Comparison of ENCODE assay signal across 8 mouse cellular contexts in genomic region chr1:75344291-75345035, GRCm38 (mm10). TPM values are rescaled to one million over a fixed set of nuclear protein-coding genes. Genes with fewer than 3 reads are reported as not detected.
DNase-seq lines count a peak whose midpoint lies in the region; ATAC-seq and TF ChIP-seq lines count a peak whose summit lies in the region.

No protein-coding gene starts in this region.

- ATAC-seq in lung, embryonic 15.5 days (ENCODE audit: borderline replicate concordance, extremely low read depth, low FRiP score, low TSS enrichment), result peak; percentile 68
- ATAC-seq in kidney, postnatal 0 days (replicated peaks; ENCODE audit: low FRiP score, low read depth), result peak; percentile 72
- ATAC-seq in midbrain, embryonic 14.5 days (ENCODE audit: low FRiP score, low TSS enrichment), result peak; percentile 26; the same call in 1 of the 2 replicates
- ATAC-seq in granulocyte monocyte progenitor cell, adult 5-6 weeks (replicated peaks; ENCODE audit: poor library complexity, severe bottlenecking), result no peak

- no peak for DNase-seq in lung, adult 18-20 months
- peak; percentile 76 for DNase-seq in gastrocnemius, postnatal 14 days
- peak; percentile 87 for DNase-seq in kidney, postnatal 0 days (ENCODE audit: low spot score)
- DNase-seq in midbrain, embryonic 14.5 days, result peak; percentile 49
- DNase-seq in adrenal gland, postnatal 36 days, result no peak
- DNase-seq in right cerebral cortex, postnatal 4 days, result no peak

- peaks cover 35% of the 10 kb centered on the region for H3K4me1 ChIP-seq in lung, embryonic 15.5 days
- peaks cover 23% of the 10 kb centered on the region for H3K4me1 ChIP-seq in kidney, postnatal 0 days (replicated peaks; ENCODE audit: insufficient read depth, low read length)
- H3K4me1 ChIP-seq in midbrain, embryonic 14.5 days (ENCODE audit: control insufficient read depth, insufficient read depth, low read length), result peaks cover 19% of the 10 kb centered on the region

- H3K9me3 ChIP-seq in lung, embryonic 15.5 days, result no peaks in the 10 kb centered on the region
- H3K9me3 ChIP-seq in kidney, postnatal 0 days (replicated peaks; ENCODE audit: low read length), result no peaks in the 10 kb centered on the region
- H3K9me3 ChIP-seq in midbrain, embryonic 14.5 days (ENCODE audit: control insufficient read depth, low read length), result no peaks in the 10 kb centered on the region

- H3K4me3 ChIP-seq in lung, embryonic 15.5 days, result no peak overlapping the region
- no peak overlapping the region for H3K4me3 ChIP-seq in kidney, postnatal 0 days (replicated peaks; ENCODE audit: low read depth, low read length)
- H3K4me3 ChIP-seq in midbrain, embryonic 14.5 days (replicated peaks; ENCODE audit: low read depth, low read length), result no peak overlapping the region

- peak overlapping the region; percentile 78 for H3K27ac ChIP-seq in lung, embryonic 15.5 days
- H3K27ac ChIP-seq in kidney, postnatal 0 days, result peak overlapping the region; percentile 82
- 0 out of 2 replicates have a peak overlapping the region, but pooled peaks have one; percentile 8 for H3K27ac ChIP-seq in midbrain, embryonic 14.5 days (replicated peaks; ENCODE audit: low read depth, low read length)

- no peak overlapping the region for H3K9ac ChIP-seq in lung, embryonic 15.5 days
- H3K9ac ChIP-seq in kidney, postnatal 0 days (ENCODE audit: low read depth, low read length), result 0 out of 2 replicates have a peak overlapping the region, but pooled peaks have one; percentile 23
- no peak overlapping the region for H3K9ac ChIP-seq in midbrain, embryonic 14.5 days (replicated peaks; ENCODE audit: low read length)

- H3K27me3 ChIP-seq in lung, embryonic 15.5 days, result 0 out of 2 replicates have a peak, but pooled peaks cover 4% of the 10 kb centered on the region
- H3K27me3 ChIP-seq in kidney, postnatal 0 days (ENCODE audit: insufficient read depth, low read length), result no peaks in the 10 kb centered on the region
- no peaks in the 10 kb centered on the region for H3K27me3 ChIP-seq in midbrain, embryonic 14.5 days (ENCODE audit: control insufficient read depth, insufficient read depth, low read length)

- no peaks in the 10 kb centered on the region for H3K36me3 ChIP-seq in lung, embryonic 15.5 days
- H3K36me3 ChIP-seq in kidney, postnatal 0 days (ENCODE audit: insufficient read depth, low read length), result no peaks in the 10 kb centered on the region
- H3K36me3 ChIP-seq in midbrain, embryonic 14.5 days (ENCODE audit: control insufficient read depth, insufficient read depth, low read length), result no peaks in the 10 kb centered on the region

- 5% methylated on average over 15 of the region's 15 CpGs for whole genome bisulfite sequencing in lung, embryonic 15.5 days
- WGBS in kidney, postnatal 0 days, result 4% methylated on average over 15 of the region's 15 CpGs
- WGBS in midbrain, embryonic 14.5 days, result 3% methylated on average over 15 of the region's 15 CpGs

- intact Hi-C loops in gastrocnemius, postnatal 14 days (cut with DNase I; ENCODE audit: low total_unique reads), result loop anchor here (5.0 kb wide), 1 partner anchor 123 kb away; no protein-coding TSS in a partner anchor

- TF ChIP-seq CTCF in kidney, postnatal 0 days (IDR thresholded peaks at IDR 0.05; ENCODE audit: low read depth), result no peak

- peak overlapping the region; percentile 16; the same call in 1 of the 2 replicates for H3K4me2 ChIP-seq in lung, embryonic 15.5 days
- H3K4me2 ChIP-seq in kidney, postnatal 0 days (ENCODE audit: low read length), result peak overlapping the region; percentile 27; the same call in 1 of the 2 replicates
- H3K4me2 ChIP-seq in midbrain, embryonic 14.5 days (ENCODE audit: low read length), result peak overlapping the region; percentile 6; the same call in 1 of the 2 replicates

RNA-seq across cellular contexts. Expression of gene Des, which starts 15.7 kb away (rescaled TPM):
- polyA plus RNA-seq in lung, embryonic 15.5 days (2015; fragmentation: Nextera tagmentation; extraction: Ambion mirVana), result 57.1 and 59.5 TPM in 2 replicates
- total RNA-seq in gastrocnemius, postnatal 14 days (2021), result 1,000 to 10,000 TPM; 1,553 to 1,562 TPM
- 18.6 and 19.1 TPM in 2 replicates for polyA plus RNA-seq in kidney, postnatal 0 days (2015; fragmentation: Nextera tagmentation; extraction: Ambion mirVana)
- polyA plus RNA-seq in midbrain, embryonic 14.5 days (2014; fragmentation: Nextera tagmentation; extraction: Ambion mirVana), result 0.32 and 1.4 TPM in 2 replicates
- not detected in 2 replicates for total RNA-seq in granulocyte monocyte progenitor cell, adult 5-6 weeks (2014; fragmentation: Nextera tagmentation)
- not detected in 2 replicates for total RNA-seq in granulocyte monocyte progenitor cell, adult 5-6 weeks (2017)
- total RNA-seq in adrenal gland, postnatal 36 days (2021), result 10 to 100 TPM; 18.6 to 19.5 TPM

RNA-seq across cellular contexts. Expression of gene Dnpep, which starts 26.7 kb away (rescaled TPM):
- 121 and 124 TPM in 2 replicates for polyA plus RNA-seq in lung, embryonic 15.5 days (2015; fragmentation: Nextera tagmentation; extraction: Ambion mirVana)
- 10 to 100 TPM; 52.7 to 54.6 TPM for total RNA-seq in gastrocnemius, postnatal 14 days (2021)
- polyA plus RNA-seq in kidney, postnatal 0 days (2015; fragmentation: Nextera tagmentation; extraction: Ambion mirVana), result 128 and 137 TPM in 2 replicates
- 146 and 152 TPM in 2 replicates for polyA plus RNA-seq in midbrain, embryonic 14.5 days (2014; fragmentation: Nextera tagmentation; extraction: Ambion mirVana)
- 35.6 and 44.7 TPM in 2 replicates for total RNA-seq in granulocyte monocyte progenitor cell, adult 5-6 weeks (2014; fragmentation: Nextera tagmentation)
- total RNA-seq in granulocyte monocyte progenitor cell, adult 5-6 weeks (2017), result 26.6 and 47.7 TPM in 2 replicates
- 100 to 1,000 TPM in 1 of 2 experiments, 10 to 100 TPM in 1; 88.1 to 112 TPM for total RNA-seq in adrenal gland, postnatal 36 days (2021)

RNA-seq across cellular contexts. Expression of gene Speg, which starts 30.6 kb away (rescaled TPM):
- 41.6 and 42.8 TPM in 2 replicates for polyA plus RNA-seq in lung, embryonic 15.5 days (2015; fragmentation: Nextera tagmentation; extraction: Ambion mirVana)
- 100 to 1,000 TPM; 167 to 173 TPM for total RNA-seq in gastrocnemius, postnatal 14 days (2021)
- polyA plus RNA-seq in kidney, postnatal 0 days (2015; fragmentation: Nextera tagmentation; extraction: Ambion mirVana), result 40.1 and 44.3 TPM in 2 replicates
- polyA plus RNA-seq in midbrain, embryonic 14.5 days (2014; fragmentation: Nextera tagmentation; extraction: Ambion mirVana), result 15.6 and 19.4 TPM in 2 replicates
- total RNA-seq in granulocyte monocyte progenitor cell, adult 5-6 weeks (2014; fragmentation: Nextera tagmentation), result not detected in 2 replicates
- total RNA-seq in granulocyte monocyte progenitor cell, adult 5-6 weeks (2017), result 0.05 TPM in 1 of 2 replicates, not detected in the other
- 10 to 100 TPM in 1 of 2 experiments, 1 to 10 TPM in 1; 9.8 to 10.8 TPM for total RNA-seq in adrenal gland, postnatal 36 days (2021)

Comparison
In these comparisons a context has a peak if more than half of its experiments do, and no peak if none do; other contexts are left out.
1. H3K27ac ChIP-seq: peak in every context shown above with its lines; median percentile 82 in kidney, postnatal 0 days; 78 in lung, embryonic 15.5 days; 8 in midbrain, embryonic 14.5 days.
2. DNase-seq: peak in gastrocnemius, postnatal 14 days (single experiment), kidney, postnatal 0 days (single experiment) and midbrain, embryonic 14.5 days (single experiment); none in lung, adult 18-20 months (0 of 2), adrenal gland, postnatal 36 days (0 of 2) and right cerebral cortex, postnatal 4 days (single experiment).
3. RNA of gene Des, which starts 15.7 kb away (total RNA-seq): 1,553 to 1,562 TPM in gastrocnemius, postnatal 14 days; 18.6 to 19.5 TPM in adrenal gland, postnatal 36 days and not detected in granulocyte monocyte progenitor cell, adult 5-6 weeks; every median in the first group is over 10 times any median in the second.
4. RNA of gene Speg, which starts 30.6 kb away (total RNA-seq): 167 to 173 TPM in gastrocnemius, postnatal 14 days; 9.8 to 10.8 TPM in adrenal gland, postnatal 36 days and 0.05 TPM in granulocyte monocyte progenitor cell, adult 5-6 weeks; every median in the first group is over 10 times any median in the second.
5. Peak in every context shown above with its lines, with median percentiles within 50 percentile points of each other: H3K4me2 ChIP-seq.